Mouse (Mus musculus): ENCODE measurements around the gene Zdhhc5.

DNA sequence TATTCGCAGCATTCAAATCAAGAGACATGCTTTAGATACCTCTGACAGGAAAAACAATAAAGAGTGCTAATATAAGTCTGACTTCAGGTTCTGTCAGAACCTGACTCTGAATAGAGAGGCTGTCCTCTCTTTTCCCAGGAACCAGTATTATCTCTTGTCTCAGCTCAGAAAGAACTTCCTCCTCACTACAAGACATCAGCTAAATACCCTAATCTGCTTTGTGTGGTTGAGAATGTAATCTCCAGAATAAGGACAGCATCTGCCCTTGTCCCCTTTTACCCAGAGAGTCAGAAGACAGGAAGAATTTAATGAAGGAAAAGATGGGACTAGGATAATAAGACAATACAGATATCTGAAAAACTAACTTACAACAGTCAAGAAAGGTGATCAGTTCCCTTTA, 11.5 kb downstream of the Zdhhc5 start:
- TF ChIP-seq MAFK (IDR thresholded peaks at IDR 0.05; ENCODE audit: insufficient read depth, low read depth, low read length) (no peak), CHD2 (IDR thresholded peaks at IDR 0.05; ENCODE audit: low read depth, low read length) (no peak), HCFC1 (IDR thresholded peaks at IDR 0.05; ENCODE audit: borderline replicate concordance, insufficient read depth, low read length) (no peak), ZC3H11A (IDR thresholded peaks at IDR 0.05; ENCODE audit: borderline replicate concordance, low read depth, low read length) (no peak)
